Mouse (Mus musculus): Measurements from ENCODE around the gene Ranbp17. TPM values are rescaled to one million over a fixed set of nuclear protein-coding genes. Genes with fewer than 3 reads are reported as not detected.
"Not testable (repeated sequence)": the region's sequence is repeated elsewhere in the genome, so short reads cannot be mapped to it uniquely, and the experiment has no call there.

Gene Ranbp17
- total RNA-seq (2021): 1 to 10 TPM; 4.2 to 6.7 TPM
- long read RNA-seq, experiment 1, full-length matches to known transcripts: 1 of 8 reads
- long read RNA-seq, experiment 1, partial matches to known transcripts: 1 of 8 reads
- long read RNA-seq, experiment 1, other reads (novel, unspliced or antisense): 6 of 8 reads
- long read RNA-seq, experiment 2, partial matches to known transcripts: 1 of 2 reads
- long read RNA-seq, experiment 2, other reads (novel, unspliced or antisense): 1 of 2 reads

- DNase-seq: peak; percentile 77
Measured at GRCm38 (mm10) chr11:33513376-33513991, at the start of gene Ranbp17. Ranbp17 (minus strand) TSS chr11:33513746.

DNA sequence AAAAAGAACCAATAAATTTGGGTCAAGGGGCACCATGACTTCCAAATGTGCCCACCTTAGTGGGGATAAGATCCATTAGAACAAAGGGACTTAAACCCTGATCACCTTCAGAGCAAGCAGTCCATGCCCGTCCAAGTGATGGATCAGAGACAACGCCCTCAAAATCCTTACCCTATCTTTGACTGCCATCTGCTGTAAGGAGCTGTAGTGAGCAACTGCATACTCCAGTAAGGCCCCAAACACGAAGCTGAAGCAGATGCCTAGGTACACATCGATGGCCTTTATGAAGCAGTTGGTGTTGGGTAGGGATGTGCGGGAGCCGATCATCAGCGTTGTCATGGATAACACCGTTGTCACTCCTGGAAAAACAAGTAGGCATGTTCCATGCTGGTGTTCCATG is 40.6 kb upstream of the Ranbp17 start:
- peak; percentile 34 for DNase-seq

- DNase-seq: no peak
Measured at GRCm38 (mm10) chr11:33550861-33551560, 37.5 kb upstream of the Ranbp17 start.

- DNase-seq: peak; percentile 50
Measured at GRCm38 (mm10) chr11:33547386-33547785, 33.8 kb upstream of the Ranbp17 start.

GRCm38 (mm10) chr11:33544945-33545344 is 31.4 kb upstream of the Ranbp17 start:
- no peak for DNase-seq

DNA sequence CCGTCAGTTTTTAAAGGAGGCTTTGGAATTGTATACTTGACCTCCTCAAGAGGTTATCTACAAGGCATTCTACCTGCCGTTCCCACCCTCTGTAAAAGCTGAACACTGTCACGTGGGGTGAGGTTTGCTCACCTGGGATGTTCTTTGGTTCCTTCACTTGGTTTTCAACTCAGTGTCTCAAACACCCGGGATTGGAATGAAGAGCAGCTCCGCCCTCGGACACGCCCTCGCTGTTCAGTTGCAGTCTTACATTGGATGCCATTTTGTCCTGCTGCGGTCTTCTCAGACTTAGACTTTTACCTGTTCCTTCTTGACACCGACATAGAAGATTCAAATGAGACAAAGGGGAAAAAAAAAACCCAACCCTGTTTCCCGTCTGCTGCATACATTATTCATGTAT is 30.6 kb upstream of the Ranbp17 start:
- DNase-seq: no peak

- DNase-seq: no peak
Measured at GRCm38 (mm10) chr11:33537390-33538125, 24.0 kb upstream of the Ranbp17 start.

DNA sequence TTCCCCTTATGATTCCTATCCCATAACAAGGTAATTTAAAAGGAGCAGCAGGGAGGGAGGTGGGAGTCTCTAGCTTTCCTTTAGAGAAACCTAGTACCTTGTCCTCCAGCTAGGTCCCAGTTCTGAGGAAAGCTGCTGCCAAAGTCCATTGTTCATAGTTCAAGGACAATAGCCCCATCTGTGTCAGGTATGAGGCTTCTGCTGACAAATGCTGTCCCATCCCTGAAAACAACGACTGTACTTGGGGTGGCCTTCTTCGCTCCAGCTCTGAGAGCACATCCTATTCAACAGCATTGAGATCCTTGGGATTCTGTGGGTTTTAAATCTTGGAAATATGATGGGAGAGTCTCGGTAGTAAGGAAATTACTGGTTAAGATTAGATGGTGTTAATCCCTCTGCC is 23.1 kb upstream of the Ranbp17 start:
- no peak for DNase-seq

- no peak for DNase-seq
Measured at GRCm38 (mm10) chr11:33534541-33534940, 21.0 kb upstream of the Ranbp17 start.

- no peak for DNase-seq
Measured at GRCm38 (mm10) chr11:33533577-33533976, 20.0 kb upstream of the Ranbp17 start.

GRCm38 (mm10) chr11:33529576-33529975 is 16.0 kb upstream of the Ranbp17 start:
- no peak for DNase-seq

DNA sequence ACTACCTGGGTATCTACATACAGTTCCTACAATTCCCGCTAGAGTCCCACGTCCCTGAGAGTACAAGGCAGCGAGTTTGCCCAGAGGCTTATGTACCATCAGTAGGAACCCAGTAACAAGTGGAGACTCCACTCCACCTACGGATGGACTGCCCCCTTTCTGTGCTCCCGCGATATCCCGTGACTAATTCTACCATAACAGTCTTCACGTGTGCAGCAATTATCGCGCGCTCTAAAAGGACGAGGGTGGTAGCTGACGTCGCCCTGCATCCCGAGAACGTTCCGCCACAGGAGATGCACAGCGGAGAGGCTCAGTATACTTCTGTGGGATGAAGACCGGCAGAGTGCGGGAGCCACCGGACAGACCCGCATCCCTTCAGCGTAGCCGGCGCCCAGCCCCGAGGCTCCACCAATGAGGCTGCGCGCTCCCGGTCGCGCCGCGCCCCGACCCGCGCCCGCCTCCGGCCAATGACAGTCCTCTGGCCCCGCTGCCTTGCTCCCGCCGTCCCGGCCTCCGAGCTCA is 631 bp downstream of the Ranbp17 start:
- peak; percentile 78 for DNase-seq

- no peak for DNase-seq
Measured at GRCm38 (mm10) chr11:33509401-33509800, 4.1 kb downstream of the Ranbp17 start.

- no peak for DNase-seq
Measured at GRCm38 (mm10) chr11:33485746-33486145, 27.8 kb downstream of the Ranbp17 start.

DNA sequence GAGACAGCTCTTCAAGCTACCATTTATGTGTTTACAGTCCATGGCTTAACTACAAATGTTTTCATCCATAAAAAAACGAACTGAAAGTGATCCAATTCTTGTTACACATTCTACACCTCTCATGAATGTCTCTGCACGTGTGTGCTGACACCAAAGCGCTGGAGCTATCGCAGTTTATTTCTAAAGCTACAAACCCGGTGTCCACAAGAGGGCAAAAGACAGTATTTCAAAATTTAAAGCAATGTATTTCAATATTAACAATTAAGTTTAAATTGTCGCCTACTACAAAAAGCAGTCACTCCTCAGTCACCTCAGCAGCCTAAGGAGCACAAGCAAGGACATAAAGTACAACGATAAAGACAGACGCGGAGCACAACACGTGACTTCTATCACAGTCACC is 33.1 kb downstream of the Ranbp17 start:
- DNase-seq: no peak

DNA sequence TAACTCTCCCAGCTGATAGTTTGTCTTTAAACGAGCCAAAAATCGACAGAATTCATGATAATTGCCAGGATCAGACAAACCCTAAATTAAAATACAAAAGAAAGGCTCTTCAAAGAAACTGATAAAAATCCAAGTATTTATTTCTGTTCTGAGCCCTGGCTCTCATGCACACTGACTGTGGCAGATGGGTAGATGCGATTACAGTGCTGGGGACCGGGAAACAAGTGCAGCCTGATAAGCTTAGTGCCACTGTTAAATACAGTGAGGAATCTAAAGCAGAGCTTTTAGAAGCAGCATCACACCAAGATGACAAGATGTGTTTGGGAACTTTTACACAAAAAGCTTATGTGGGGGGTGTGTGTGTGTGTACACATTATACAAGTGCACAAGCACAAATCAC is 34.3 kb downstream of the Ranbp17 start:
- DNase-seq: no peak

DNA sequence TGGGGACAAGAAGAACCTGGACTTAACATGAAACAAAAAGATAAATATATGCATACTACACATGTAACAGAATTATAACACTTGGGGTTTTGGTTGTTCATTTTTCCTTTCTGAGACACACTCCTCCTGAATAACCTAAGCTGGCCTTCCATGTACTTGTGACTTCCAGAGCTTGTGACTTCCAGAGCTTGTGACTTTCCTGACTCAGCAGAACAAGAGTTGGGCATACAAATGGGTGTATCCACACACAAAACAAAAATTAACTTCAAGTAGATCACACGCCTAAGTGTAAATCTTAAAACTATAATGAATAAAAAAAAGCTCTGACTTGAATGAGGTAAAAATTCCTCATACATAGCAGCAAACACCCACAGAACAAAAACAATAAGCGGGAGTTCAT is 36.9 kb downstream of the Ranbp17 start:
- no peak for DNase-seq

GRCm38 (mm10) chr11:33461172-33461571 is 52.4 kb downstream of the Ranbp17 start:
- no peak for DNase-seq

DNA sequence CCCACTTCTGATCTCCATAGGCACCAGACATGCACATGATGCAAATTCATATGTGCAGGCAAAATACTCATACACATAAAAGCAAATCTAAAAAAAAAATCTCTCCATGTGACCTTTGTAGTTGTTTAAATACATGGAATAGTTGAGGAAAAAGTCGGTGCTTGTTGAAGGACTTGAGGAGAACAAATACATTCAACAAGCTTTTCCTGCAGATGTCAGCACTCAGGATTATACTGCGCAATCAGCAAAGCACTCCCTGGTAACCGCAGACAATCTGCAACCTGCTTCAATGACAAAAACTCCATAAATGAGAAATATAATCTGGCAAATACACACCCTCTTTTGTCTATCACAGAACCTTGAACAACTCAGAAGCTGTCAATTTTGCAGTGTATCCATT is 59.5 kb downstream of the Ranbp17 start:
- DNase-seq: no peak

GRCm38 (mm10) chr11:33433813-33434212 is 79.7 kb downstream of the Ranbp17 start:
- DNase-seq: no peak

DNA sequence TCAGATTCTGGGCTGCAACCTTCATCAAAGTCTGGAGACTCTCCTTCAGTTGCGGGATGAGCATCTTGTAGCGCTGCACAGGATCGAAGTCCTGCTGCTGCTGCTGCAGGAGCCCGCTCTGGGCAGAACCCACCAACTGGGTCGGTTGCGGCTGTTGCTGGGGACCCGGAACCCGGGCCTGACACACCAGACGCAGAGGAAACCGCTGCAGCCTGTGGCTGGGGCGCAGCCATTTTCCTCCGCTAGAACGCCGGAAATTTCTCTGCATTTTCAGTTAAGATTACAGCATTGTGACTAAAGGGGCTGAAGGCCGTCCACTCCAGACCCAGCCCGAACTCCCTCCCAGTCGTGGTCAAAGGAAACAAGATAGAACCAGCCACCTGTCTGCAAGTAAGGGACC is 85.3 kb downstream of the Ranbp17 start:
- DNase-seq: not testable (repeated sequence)

GRCm38 (mm10) chr11:33427789-33428188 is 85.8 kb downstream of the Ranbp17 start:
- DNase-seq: not testable (repeated sequence)

GRCm38 (mm10) chr11:33422226-33422625 is 91.3 kb downstream of the Ranbp17 start:
- no peak for DNase-seq

All from adrenal gland, postnatal 10 days (tissue).